Mouse (Mus musculus) myocyte (in vitro differentiated cells): ENCODE measurements around the gene St6galnac3. TPM values are rescaled to one million over a fixed set of nuclear protein-coding genes. Genes with fewer than 3 reads are reported as not detected.

ENCODE experiments used
- H3K27me3 ChIP-seq: one replicate; pipeline ENCODE4 v1.6.1; 2011; ENCODE audit not compliant: control insufficient read depth, insufficient read depth, insufficient read length
- H3K36me3 ChIP-seq: one replicate; pipeline ENCODE4 v1.6.1; 2011; ENCODE audit not compliant: control insufficient read depth, insufficient read depth
- H3K4me2 ChIP-seq: one replicate; pipeline ENCODE4 v1.6.1; 2011; ENCODE audit warnings: low read depth, control low read depth
- H3K4me3 ChIP-seq: one replicate; pipeline ENCODE4 v1.5.1; 2011; ENCODE audit warnings: mild to moderate bottlenecking, control low read depth, moderate library complexity
- H3K79me2 ChIP-seq: one replicate; pipeline ENCODE4 v1.6.1; 2011; ENCODE audit not compliant: control insufficient read depth, insufficient read depth
- H3ac ChIP-seq: one replicate; pipeline ENCODE4 v1.6.1; 2011; ENCODE audit not compliant: control insufficient read depth, insufficient read length
- CEBPB ChIP-seq: IDR thresholded peaks from 2 replicates; pipeline ENCODE4 v1.6.1; 2011; ENCODE audit warnings: mild to moderate bottlenecking, moderate library complexity; ENCODE audit not compliant: poor library complexity, insufficient read depth, severe bottlenecking
- E2F4 ChIP-seq: IDR thresholded peaks from one replicate; pipeline ENCODE4 v1.6.1; 2011; ENCODE audit warnings: mild to moderate bottlenecking, control low read depth, moderate library complexity; ENCODE audit not compliant: insufficient read depth
- MAX ChIP-seq: IDR thresholded peaks from one replicate; pipeline ENCODE4 v1.6.1; 2011; ENCODE audit warnings: low read depth, mild to moderate bottlenecking, control low read depth
- MYOD1 ChIP-seq, 3 experiments: IDR thresholded peaks; one replicate each; pipeline ENCODE4 v1.6.1; 2011; ENCODE audit warnings: control low read depth in 2 of 3, low read depth in 2 of 3, mild to moderate bottlenecking in 2 of 3, moderate library complexity in 1 of 3; ENCODE audit not compliant: insufficient read length in 2 of 3, control insufficient read depth in 1 of 3
- MYOG ChIP-seq, 3 experiments: IDR thresholded peaks; one replicate each; pipeline ENCODE4 v1.6.1; 2011; ENCODE audit warnings: control low read depth in 2 of 3, low read depth in 2 of 3, mild to moderate bottlenecking in 2 of 3; ENCODE audit not compliant: insufficient read length in 2 of 3, control insufficient read depth in 1 of 3, insufficient read depth in 1 of 3
- POLR2A ChIP-seq: IDR thresholded peaks from one replicate; pipeline ENCODE4 v1.6.1; 2011; ENCODE audit warnings: low read depth, mild to moderate bottlenecking, control low read depth, moderate library complexity; ENCODE audit not compliant: insufficient read length
- POLR2AphosphoS2 ChIP-seq: IDR thresholded peaks from one replicate; pipeline ENCODE4 v1.6.1; 2011; ENCODE audit warnings: low read depth, control low read depth; ENCODE audit not compliant: insufficient read length
- REST ChIP-seq: IDR thresholded peaks from one replicate; pipeline ENCODE4 v1.6.1; 2011; ENCODE audit warnings: mild to moderate bottlenecking, control low read depth, moderate library complexity; ENCODE audit not compliant: insufficient read depth, insufficient read length
- SRF ChIP-seq: IDR thresholded peaks from one replicate; pipeline ENCODE4 v1.6.1; 2011; ENCODE audit warnings: low read depth; ENCODE audit not compliant: control insufficient read depth, insufficient read length
- TCF12 ChIP-seq: IDR thresholded peaks from one replicate; pipeline ENCODE4 v1.6.1; 2011; ENCODE audit warnings: mild to moderate bottlenecking, control low read depth; ENCODE audit not compliant: poor library complexity, insufficient read depth, severe bottlenecking
- TCF3 ChIP-seq: IDR thresholded peaks from one replicate; pipeline ENCODE4 v1.6.1; 2011; ENCODE audit warnings: low read depth, control low read depth; ENCODE audit not compliant: insufficient read length
- USF1 ChIP-seq: IDR thresholded peaks from one replicate; pipeline ENCODE4 v1.6.1; 2011; ENCODE audit warnings: low read depth, mild to moderate bottlenecking, control low read depth, moderate library complexity
- polyA plus RNA-seq: library from polyadenylated mRNA; unstranded; fragments of >200 nt; fragmentation: generic; extraction: Trizol; gene quantifications from one replicate; pipeline ENCODE4 v1.2.1, GENCODE M21; 2012; ENCODE audit warnings: missing spikeins

Gene St6galnac3
- polyA plus RNA-seq, 1 experiment: not detected

DNA sequence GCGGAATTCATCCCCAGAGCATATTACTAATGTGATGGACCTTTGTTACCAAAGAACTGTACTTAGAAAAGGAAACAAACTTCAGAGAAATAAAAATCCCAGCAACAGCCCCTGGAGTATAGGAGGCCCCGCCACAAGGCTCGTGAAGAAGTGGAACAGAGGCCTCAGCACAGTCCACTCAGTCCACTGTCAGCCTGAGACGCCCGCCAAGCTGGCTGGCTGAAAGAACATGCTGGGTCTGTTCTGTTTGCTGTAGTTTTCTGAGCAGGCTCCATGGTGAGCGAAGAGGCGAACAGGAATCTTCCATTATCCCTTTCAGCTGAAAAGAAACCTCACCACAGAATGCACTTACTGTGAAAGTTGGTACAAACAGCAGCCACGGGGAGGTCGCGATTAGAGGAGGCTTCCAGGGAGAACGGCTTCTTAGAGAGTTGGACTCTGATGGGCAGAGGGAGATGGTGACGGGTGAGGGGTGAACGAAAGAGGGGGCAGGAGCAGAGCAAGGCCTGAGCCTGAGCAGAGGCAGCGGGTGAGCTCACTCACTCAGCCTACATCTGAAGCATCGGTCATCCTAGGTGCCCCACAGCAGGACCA is 65.3 kb downstream of the St6galnac3 start:
- no peaks in the 10 kb centered on the region for H3K27me3 ChIP-seq
- no peak overlapping the region for H3K4me3 ChIP-seq
- TF ChIP-seq MYOG (IDR thresholded peaks at IDR 0.05; ENCODE audit: control insufficient read depth in 1 of 3, insufficient read depth in 1 of 3, insufficient read length in 2 of 3, low read depth in 2 of 3) (no peak), E2F4 (no peak), POLR2AphosphoS2 (no peak), TCF12 (no peak), REST (no peak), SRF (no peak), CEBPB (no peak), USF1 (no peak)
- no peaks in the 10 kb centered on the region for H3K79me2 ChIP-seq
- H3K36me3 ChIP-seq: no peaks in the 10 kb centered on the region
- H3K4me2 ChIP-seq: no peak overlapping the region
- no peak overlapping the region for H3ac ChIP-seq

DNA sequence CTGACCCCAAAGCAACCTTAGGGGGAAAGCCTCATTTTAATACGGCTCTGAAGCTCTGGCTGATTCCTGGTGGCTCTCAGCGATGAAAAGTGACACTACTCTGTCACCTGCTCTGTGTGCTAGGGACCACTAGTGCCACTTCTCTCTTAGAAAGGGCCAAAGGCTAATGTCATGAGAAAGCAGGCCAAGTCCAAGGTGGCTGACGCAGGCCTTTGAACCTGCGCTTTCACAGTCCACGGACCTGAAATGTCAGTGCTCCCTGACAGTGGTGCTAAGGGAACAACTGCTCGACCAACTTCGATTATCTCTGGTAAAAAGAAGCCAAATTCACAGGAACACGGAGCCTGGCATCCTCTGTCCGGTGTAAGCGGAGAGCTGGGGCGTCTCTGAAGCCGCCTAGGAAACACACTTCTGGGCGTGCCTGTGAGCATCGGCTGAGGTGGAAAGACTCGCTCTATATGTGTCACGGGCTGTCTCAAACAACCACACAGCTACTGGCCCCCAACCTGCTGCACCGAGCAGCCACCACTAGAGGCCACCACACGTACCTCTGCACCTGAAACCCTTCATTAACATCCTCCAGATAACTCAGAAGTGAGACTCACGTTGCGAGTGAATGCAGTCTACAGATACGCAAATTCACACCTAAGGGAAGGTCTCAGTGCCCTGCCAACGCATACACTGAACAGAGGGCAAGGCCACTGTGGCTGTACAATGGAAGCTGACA is 66.8 kb downstream of the St6galnac3 start:
- no peaks in the 10 kb centered on the region for H3K36me3 ChIP-seq
- TF ChIP-seq TCF3: no peak
- TF ChIP-seq MAX: no peak
- no peak for TF ChIP-seq POLR2AphosphoS2
- TF ChIP-seq SRF: no peak
- no peak for TF ChIP-seq USF1
- no peak for TF ChIP-seq TCF12
- no peak for TF ChIP-seq E2F4
- no peak overlapping the region for H3K4me3 ChIP-seq
- no peaks in the 10 kb centered on the region for H3K27me3 ChIP-seq
- no peak overlapping the region for H3K4me2 ChIP-seq
- H3ac ChIP-seq: no peak overlapping the region
- H3K79me2 ChIP-seq: no peaks in the 10 kb centered on the region

DNA sequence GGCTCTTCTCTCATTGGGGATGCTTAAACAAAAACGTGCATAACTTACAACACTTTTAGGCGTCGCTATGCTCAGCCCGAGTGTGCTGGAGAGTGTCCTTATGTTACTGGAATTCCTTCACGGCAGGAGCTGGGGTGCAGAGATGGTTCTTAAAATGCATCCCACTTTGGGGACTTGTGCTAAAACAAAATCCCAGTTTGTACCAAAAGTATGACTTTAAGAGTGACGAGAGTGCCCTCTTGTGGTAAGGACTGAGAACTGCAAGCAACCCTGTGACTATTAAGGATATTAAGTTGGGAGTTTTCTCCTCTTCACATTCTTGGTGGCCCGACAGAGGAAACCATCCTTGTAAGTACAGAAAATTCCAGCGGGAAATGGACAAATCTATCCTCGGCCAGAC is 69.9 kb downstream of the St6galnac3 start:
- H3K36me3 ChIP-seq: no peaks in the 10 kb centered on the region
- H3K4me3 ChIP-seq: no peak overlapping the region
- no peaks in the 10 kb centered on the region for H3K27me3 ChIP-seq
- no peak overlapping the region for H3ac ChIP-seq
- TF ChIP-seq MYOG (IDR thresholded peaks at IDR 0.05; ENCODE audit: control insufficient read depth in 1 of 3, insufficient read depth in 1 of 3, insufficient read length in 2 of 3, low read depth in 2 of 3): no peak
- TF ChIP-seq REST: no peak
- no peak for TF ChIP-seq SRF
- no peak for TF ChIP-seq CEBPB
- TF ChIP-seq USF1: no peak
- no peak for TF ChIP-seq MAX
- no peak for TF ChIP-seq POLR2A
- no peak for TF ChIP-seq TCF3
- TF ChIP-seq TCF12: no peak
- no peak for TF ChIP-seq MYOD1 (IDR thresholded peaks at IDR 0.05; ENCODE audit: control insufficient read depth in 1 of 3, insufficient read length in 2 of 3, low read depth in 2 of 3)
- no peak for TF ChIP-seq E2F4
- no peaks in the 10 kb centered on the region for H3K79me2 ChIP-seq
- H3K4me2 ChIP-seq: no peak overlapping the region

DNA sequence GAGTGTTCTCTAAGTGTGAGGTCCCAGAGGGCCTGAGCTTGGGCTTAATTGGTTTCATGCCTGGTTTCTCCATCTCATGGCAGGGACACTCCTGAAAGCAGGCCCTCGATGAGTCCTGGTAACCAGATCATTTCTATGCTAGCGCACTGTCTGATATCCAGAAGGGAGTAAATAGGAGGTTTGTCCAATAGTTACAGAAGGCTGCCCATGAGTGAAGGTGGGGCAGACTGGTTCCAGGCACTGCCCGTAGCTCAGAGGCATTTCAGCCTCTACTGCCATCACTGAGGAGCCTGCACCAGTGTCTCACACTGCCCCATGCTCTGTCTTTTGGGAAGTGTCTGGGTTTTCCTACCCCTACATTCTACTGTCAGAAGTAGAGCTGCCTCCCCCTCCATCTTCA is 72.1 kb downstream of the St6galnac3 start:
- H3K27me3 ChIP-seq: no peaks in the 10 kb centered on the region
- TF ChIP-seq E2F4 (no peak), MYOD1 (IDR thresholded peaks at IDR 0.05; ENCODE audit: control insufficient read depth in 1 of 3, insufficient read length in 2 of 3, low read depth in 2 of 3) (no peak)

DNA sequence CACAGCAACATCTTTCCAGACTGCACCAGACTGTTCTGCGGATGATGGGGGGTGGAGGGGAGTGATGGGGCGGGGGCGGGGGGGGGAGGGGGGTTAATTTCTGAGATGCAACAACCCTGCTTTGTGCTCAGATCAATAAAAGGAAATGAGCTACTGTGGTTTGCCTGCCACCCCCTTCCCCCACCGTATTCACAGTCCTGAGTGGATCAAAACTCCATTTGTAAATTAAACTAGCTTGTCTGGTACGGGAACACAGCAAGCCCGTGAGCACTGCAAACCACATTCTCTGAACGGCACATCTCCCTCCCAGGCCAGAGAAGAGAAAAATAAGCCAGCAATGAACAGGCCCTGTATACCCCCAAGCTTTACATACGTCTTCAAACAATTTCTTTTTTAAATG is 76.3 kb downstream of the St6galnac3 start:
- H3K36me3 ChIP-seq: no peaks in the 10 kb centered on the region
- H3K79me2 ChIP-seq: no peaks in the 10 kb centered on the region
- no peak overlapping the region for H3K4me2 ChIP-seq
- H3K27me3 ChIP-seq: no peaks in the 10 kb centered on the region
- H3K4me3 ChIP-seq: no peak overlapping the region
- no peak overlapping the region for H3ac ChIP-seq
- TF ChIP-seq REST (no peak), SRF (no peak), CEBPB (no peak), E2F4 (no peak), MYOG (IDR thresholded peaks at IDR 0.05; ENCODE audit: control insufficient read depth in 1 of 3, insufficient read depth in 1 of 3, insufficient read length in 2 of 3, low read depth in 2 of 3) (no peak), TCF3 (no peak), USF1 (no peak), TCF12 (no peak)

More for the DNA sequence above, 72.1 kb downstream of the St6galnac3 start:
- no peaks in the 10 kb centered on the region for H3K79me2 ChIP-seq
- no peak overlapping the region for H3K4me3 ChIP-seq
- no peak overlapping the region for H3ac ChIP-seq
- H3K36me3 ChIP-seq: no peaks in the 10 kb centered on the region
- H3K4me2 ChIP-seq: no peak overlapping the region
